Mouse (Mus musculus) MEL (cell line): ENCODE results near the gene Tlk2. TPM values are rescaled to one million over a fixed set of nuclear protein-coding genes. Genes with fewer than 3 reads are reported as not detected.

ENCODE experiments used
- DNase-seq: peaks from one replicate; pipeline ENCODE4 v3.0.0; 2011; ENCODE audit warnings: low read depth, low spot score
- H3K27ac ChIP-seq: 2 replicates; pipeline ENCODE4 v1.5.1; 2012; ENCODE audit warnings: low read depth, mild to moderate bottlenecking, control low read depth, low read length, moderate library complexity; ENCODE audit not compliant: control insufficient read depth
- H3K27me3 ChIP-seq, 2 experiments: fragments of 150-350 bp in 1 of 2; sonication (generic) in 1 of 2; 2 replicates each; pipeline ENCODE4 v1.6.1; 2012; ENCODE audit warnings: low read length in 2 of 2, mild to moderate bottlenecking in 2 of 2, improper control_type of control experiment in 1 of 2, moderate library complexity in 1 of 2; ENCODE audit not compliant: insufficient read depth in 2 of 2, control insufficient read depth in 1 of 2
- H3K36me3 ChIP-seq, 2 experiments: 2 replicates each; pipeline ENCODE4 v1.6.1; 2012 to 2014; ENCODE audit warnings: low read length in 2 of 2, improper control_type of control experiment in 1 of 2, inconsistent platforms in 1 of 2, mild to moderate bottlenecking in 1 of 2; ENCODE audit not compliant: insufficient read depth in 2 of 2, control insufficient read depth in 1 of 2
- H3K4me1 ChIP-seq, 2 experiments: fragments of 150-350 bp in 1 of 2; sonication (generic) in 1 of 2; 2 replicates each; pipeline ENCODE4 v1.6.1; 2012; ENCODE audit warnings: low read length in 2 of 2, improper control_type of control experiment in 1 of 2, mild to moderate bottlenecking in 1 of 2; ENCODE audit not compliant: insufficient read depth in 2 of 2, control insufficient read depth in 1 of 2
- H3K4me3 ChIP-seq, 2 experiments: fragments of 150-350 bp in 1 of 2; sonication (generic) in 1 of 2; 2 replicates each; pipeline ENCODE4 v1.5.1; 2012; ENCODE audit warnings: low read depth in 2 of 2, low read length in 2 of 2, mild to moderate bottlenecking in 2 of 2, moderate library complexity in 2 of 2, control low read depth in 1 of 2, improper control_type of control experiment in 1 of 2; ENCODE audit not compliant: control insufficient read depth in 1 of 2, insufficient read depth in 1 of 2
- H3K79me2 ChIP-seq: 2 replicates; pipeline ENCODE4 v1.6.1; 2012; ENCODE audit warnings: mild to moderate bottlenecking, low read length, moderate library complexity; ENCODE audit not compliant: control insufficient read depth, poor library complexity, insufficient read depth
- H3K9ac ChIP-seq: 2 replicates; pipeline ENCODE4 v1.6.1; 2012; ENCODE audit warnings: low read depth, mild to moderate bottlenecking, control low read depth, low read length, moderate library complexity; ENCODE audit not compliant: control insufficient read depth, poor library complexity, severe bottlenecking
- H3K9me3 ChIP-seq: fragments of 150-350 bp; sonication (generic); replicated peaks from 2 replicates; pipeline ENCODE4 v1.6.1; 2012; ENCODE audit warnings: mild to moderate bottlenecking, low read length, improper control_type of control experiment, moderate library complexity; ENCODE audit not compliant: insufficient read depth
- CHD1 ChIP-seq: IDR thresholded peaks from 2 replicates; pipeline ENCODE4 v1.6.1; 2012; ENCODE audit warnings: low read depth, mild to moderate bottlenecking, inconsistent platforms, low read length, improper control_type of control experiment
- CHD2 ChIP-seq: IDR thresholded peaks from 2 replicates; pipeline ENCODE4 v1.6.1; 2011; ENCODE audit warnings: low read length, improper control_type of control experiment
- CTCF ChIP-seq, 3 experiments: IDR thresholded peaks in 2 of 3; conservative IDR thresholded peaks in 1 of 3; 2 replicates each; pipeline ENCODE4 v1.5.1; 2011 to 2012; ENCODE audit warnings: low read length in 3 of 3, low read depth in 2 of 3, mild to moderate bottlenecking in 2 of 3, improper control_type of control experiment in 1 of 3, inconsistent platforms in 1 of 3, mixed read lengths in 1 of 3, moderate library complexity in 1 of 3; ENCODE audit not compliant: control insufficient read depth in 1 of 3, insufficient read depth in 1 of 3, poor library complexity in 1 of 3, severe bottlenecking in 1 of 3
- ELF1 ChIP-seq: IDR thresholded peaks from 2 replicates; pipeline ENCODE4 v1.6.1; 2014; ENCODE audit warnings: low read depth, mild to moderate bottlenecking, inconsistent platforms, low read length, improper control_type of control experiment, moderate library complexity
- EP300 ChIP-seq, 2 experiments: IDR thresholded peaks; 2 replicates each; pipeline ENCODE4 v1.6.1; 2011; ENCODE audit warnings: improper control_type of control experiment in 2 of 2, low read length in 2 of 2, low read depth in 1 of 2, mild to moderate bottlenecking in 1 of 2
- ETS1 ChIP-seq: IDR thresholded peaks from 2 replicates; pipeline ENCODE4 v1.6.1; 2012; ENCODE audit warnings: low read depth, mild to moderate bottlenecking, inconsistent platforms, low read length, improper control_type of control experiment, moderate library complexity
- GABPA ChIP-seq: IDR thresholded peaks from 2 replicates; pipeline ENCODE4 v1.6.1; 2012; ENCODE audit warnings: low read depth, mild to moderate bottlenecking, inconsistent platforms, low read length, improper control_type of control experiment, moderate library complexity
- GATA1 ChIP-seq: IDR thresholded peaks from 2 replicates; pipeline ENCODE4 v1.6.1; 2011; ENCODE audit warnings: low read depth, low read length, improper control_type of control experiment
- JUND ChIP-seq: IDR thresholded peaks from 2 replicates; pipeline ENCODE4 v1.6.1; 2011; ENCODE audit warnings: low read depth, mild to moderate bottlenecking, improper control_type of control experiment, low read length
- KAT2A ChIP-seq: conservative IDR thresholded peaks from 2 replicates; pipeline ENCODE4 v1.6.1; 2012; ENCODE audit warnings: low read depth, low read length, improper control_type of control experiment, inconsistent platforms
- MAX ChIP-seq: IDR thresholded peaks from 2 replicates; pipeline ENCODE4 v1.6.1; 2011; ENCODE audit warnings: low read length, improper control_type of control experiment
- MYB ChIP-seq: IDR thresholded peaks from 2 replicates; pipeline ENCODE4 v1.6.1; 2011; ENCODE audit warnings: mild to moderate bottlenecking, low read depth, low read length, improper control_type of control experiment
- MYC ChIP-seq: IDR thresholded peaks from 2 replicates; pipeline ENCODE4 v1.6.1; 2011; ENCODE audit warnings: low read depth, mild to moderate bottlenecking, low read length, improper control_type of control experiment, moderate library complexity
- NELFE ChIP-seq: IDR thresholded peaks from 2 replicates; pipeline ENCODE4 v1.6.1; 2011; ENCODE audit warnings: low read depth, low read length, improper control_type of control experiment
- NRF1 ChIP-seq: IDR thresholded peaks from 2 replicates; pipeline ENCODE4 v1.6.1; 2014; ENCODE audit warnings: low read depth, mild to moderate bottlenecking, inconsistent platforms, low read length, improper control_type of control experiment, moderate library complexity; ENCODE audit not compliant: poor library complexity, insufficient read depth, severe bottlenecking
- POLR2A ChIP-seq, 2 experiments: IDR thresholded peaks; 2 replicates each; pipeline ENCODE4 v1.6.1; 2011 to 2012; ENCODE audit warnings: low read length in 2 of 2, mild to moderate bottlenecking in 2 of 2, control low read depth in 1 of 2, improper control_type of control experiment in 1 of 2, low read depth in 1 of 2, moderate library complexity in 1 of 2; ENCODE audit not compliant: control insufficient read depth in 1 of 2, insufficient read depth in 1 of 2, poor library complexity in 1 of 2
- POLR2AphosphoS2 ChIP-seq: IDR thresholded peaks from 2 replicates; pipeline ENCODE4 v1.6.1; 2011; ENCODE audit warnings: low read length, improper control_type of control experiment
- POLR2AphosphoS5 ChIP-seq: IDR thresholded peaks from 2 replicates; pipeline ENCODE4 v1.6.1; 2012; ENCODE audit warnings: low read depth, borderline replicate concordance, mild to moderate bottlenecking, inconsistent platforms, low read length, moderate library complexity, mixed read lengths
- RAD21 ChIP-seq: IDR thresholded peaks from 2 replicates; pipeline ENCODE4 v1.6.1; 2011; ENCODE audit warnings: mild to moderate bottlenecking, low read depth, low read length, improper control_type of control experiment
- RCOR1 ChIP-seq: IDR thresholded peaks from 2 replicates; pipeline ENCODE4 v1.6.1; 2012; ENCODE audit warnings: low read depth, mild to moderate bottlenecking, inconsistent platforms, low read length, improper control_type of control experiment
- SIN3A ChIP-seq: IDR thresholded peaks from 2 replicates; pipeline ENCODE4 v1.6.1; 2012; ENCODE audit warnings: low read length, improper control_type of control experiment, inconsistent platforms
- SMC3 ChIP-seq: IDR thresholded peaks from 2 replicates; pipeline ENCODE4 v1.6.1; 2011; ENCODE audit warnings: low read depth, low read length, improper control_type of control experiment
- TAL1 ChIP-seq: IDR thresholded peaks from 2 replicates; pipeline ENCODE4 v1.6.1; 2012; ENCODE audit warnings: mild to moderate bottlenecking, inconsistent platforms, low read length, moderate library complexity, mixed read lengths
- TBP ChIP-seq: IDR thresholded peaks from 2 replicates; pipeline ENCODE4 v1.8.0; 2011; ENCODE audit warnings: low read depth, low read length, improper control_type of control experiment
- TCF12 ChIP-seq: IDR thresholded peaks from 2 replicates; pipeline ENCODE4 v1.6.1; 2014; ENCODE audit warnings: low read depth, mild to moderate bottlenecking, inconsistent platforms, low read length, improper control_type of control experiment, moderate library complexity
- UBTF ChIP-seq: IDR thresholded peaks from 2 replicates; pipeline ENCODE4 v1.6.1; 2012; ENCODE audit warnings: low read depth, mild to moderate bottlenecking, inconsistent platforms, low read length, improper control_type of control experiment, moderate library complexity, borderline replicate concordance; ENCODE audit not compliant: insufficient read depth
- USF1 ChIP-seq: IDR thresholded peaks from 2 replicates; pipeline ENCODE4 v1.6.1; 2014; ENCODE audit warnings: low read depth, mild to moderate bottlenecking, inconsistent platforms, low read length, improper control_type of control experiment, moderate library complexity
- ZC3H11A ChIP-seq: IDR thresholded peaks from 2 replicates; pipeline ENCODE4 v1.6.1; 2012; ENCODE audit warnings: low read depth, mild to moderate bottlenecking, inconsistent platforms, low read length, improper control_type of control experiment
- ZMIZ1 ChIP-seq: IDR thresholded peaks from 2 replicates; pipeline ENCODE4 v1.6.1; 2012; ENCODE audit warnings: low read depth, mild to moderate bottlenecking, inconsistent platforms, low read length, improper control_type of control experiment, moderate library complexity
- ZNF384 ChIP-seq: IDR thresholded peaks from 2 replicates; pipeline ENCODE4 v1.6.1; 2012; ENCODE audit warnings: low read depth, mild to moderate bottlenecking, inconsistent platforms, low read length, improper control_type of control experiment
- polyA plus RNA-seq, 2 experiments: library from polyadenylated mRNA; stranded (reverse) in 1 of 2; unstranded in 1 of 2; fragments of >175 nt in 1 of 2; fragments of >200 nt in 1 of 2; gene quantifications; 2 replicates each; pipeline versions ENCODE4 v1.2.1 to v1.2.4; 2012; ENCODE audit warnings: low replicate concordance in 2 of 2, low read depth in 1 of 2; ENCODE audit not compliant: insufficient read length in 2 of 2, insufficient read depth in 1 of 2, missing spikeins in 1 of 2
- total RNA-seq: library from RNA; depleted of rRNA; stranded (reverse); fragments of 300-350 nt; gene quantifications from 2 replicates; pipeline ENCODE4 v1.2.3, GENCODE M21; 2012

The Tlk2 gene
- total and polyA plus RNA-seq, 3 experiments, result 46.5 to 60.9 TPM; not detected in 1

DNA sequence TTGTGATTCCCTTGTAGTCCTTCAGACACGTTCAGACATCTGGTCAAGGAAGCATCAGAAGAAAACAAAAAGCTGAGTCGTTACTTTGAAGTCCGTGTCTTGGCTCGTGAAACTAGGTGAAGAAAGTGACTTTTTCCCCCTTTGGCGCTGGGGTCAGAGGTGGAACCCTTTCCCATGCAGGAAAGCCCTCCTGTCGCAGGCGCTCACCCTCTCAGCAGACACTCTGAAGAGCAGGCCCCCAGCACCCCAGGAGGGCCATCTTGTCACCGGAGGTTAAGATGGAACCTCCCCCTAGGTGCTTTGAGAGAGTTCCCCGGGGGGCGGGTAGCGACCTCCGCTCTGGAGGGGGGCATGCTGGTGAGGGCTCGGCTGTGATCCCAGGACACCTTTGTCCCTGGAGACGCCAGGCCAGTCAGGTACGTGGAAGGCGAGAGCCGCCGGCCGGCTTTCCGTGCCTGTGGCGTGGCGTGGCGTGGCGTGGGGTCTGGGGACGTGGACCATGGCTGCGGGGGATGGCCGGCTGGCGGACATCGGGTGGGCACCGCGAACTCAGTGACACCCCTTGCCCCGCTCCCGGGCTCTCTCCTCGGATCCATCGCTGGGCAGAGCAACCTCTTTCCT, 2.0 kb downstream of the Tlk2 start:
- Histone ChIP-seq H3K27me3 (no peaks in the 10 kb centered on the region), H3K27ac (peak overlapping the region; percentile 46), H3K9ac (peak overlapping the region; percentile 85), H3K4me1 (peaks cover 13 to 14% of the 10 kb centered on the region in 2 experiments), H3K79me2 (peaks cover 45% of the 10 kb centered on the region), H3K4me3 (peak overlapping the region; percentile 82 to 88), H3K36me3 (peaks cover 11 to 32% of the 10 kb centered on the region in 2 experiments), H3K9me3 (no peaks in the 10 kb centered on the region)
- TF ChIP-seq ZNF384 (no peak), CHD1 (0 out of 2 replicates have a peak, but pooled peaks have one; percentile 52), MAX (peak; percentile 29; the same call in 1 of the 2 replicates), SIN3A (peak; percentile 9; the same call in 1 of the 2 replicates)
- DNase-seq, result peak; percentile 77

DNA sequence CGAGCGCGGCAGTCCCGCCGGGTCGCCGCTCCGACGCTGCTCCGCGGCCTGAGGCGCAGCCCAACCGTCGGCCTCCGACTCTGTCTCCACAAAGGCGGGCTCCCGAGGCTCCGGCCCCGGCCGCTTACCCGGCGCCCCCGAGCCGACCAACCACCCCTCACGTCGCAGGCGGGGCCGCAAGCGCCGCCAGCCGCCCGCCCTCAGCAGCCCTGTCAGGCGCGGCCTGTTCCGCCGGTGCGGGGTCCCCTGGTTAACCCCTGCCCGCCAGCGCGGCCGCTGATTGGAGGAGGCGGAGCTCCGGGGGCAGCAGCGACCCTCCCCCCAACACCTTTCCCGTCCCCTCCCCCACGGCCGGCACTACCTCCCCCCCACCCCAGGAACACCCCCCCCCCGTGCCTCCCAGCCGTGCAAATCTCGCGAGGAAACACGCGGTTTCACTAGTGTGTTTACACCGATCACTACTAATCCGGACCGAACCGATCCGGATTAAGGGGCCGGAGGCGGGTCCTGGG, 2.6 kb downstream of the Tlk2 start:
- Histone ChIP-seq H3K4me3 (peak overlapping the region; percentile 82 to 88), H3K79me2 (peaks cover 49% of the 10 kb centered on the region), H3K9me3 (no peaks in the 10 kb centered on the region), H3K27ac (peak overlapping the region; percentile 46), H3K9ac (peak overlapping the region; percentile 100), H3K4me1 (peaks cover 13 to 14% of the 10 kb centered on the region in 2 experiments), H3K27me3 (no peaks in the 10 kb centered on the region), H3K36me3 (peaks cover 16 to 32% of the 10 kb centered on the region in 2 experiments)
- DNase-seq, result peak; percentile 96
- peak; percentile 30; the same call in 1 of the 2 replicates for TF ChIP-seq NRF1
- TF ChIP-seq POLR2AphosphoS2, result peak; percentile 58; the same call in 1 of the 2 replicates
- no peak for TF ChIP-seq TAL1
- TF ChIP-seq EP300 (IDR thresholded peaks at IDR 0.05; ENCODE audit: low read depth in 1 of 2, low read length in 2 of 2), result peak in 1 of 2 experiments; percentile 54; a peak in 2 of 4 replicates
- TF ChIP-seq TBP, result peak; percentile 20; the same call in 1 of the 2 replicates
- no peak for TF ChIP-seq CHD1
- no peak for TF ChIP-seq JUND
- no peak for TF ChIP-seq GATA1
- peak; percentile 87 for TF ChIP-seq NELFE
- peak; percentile 78 for TF ChIP-seq TCF12
- no peak for TF ChIP-seq CTCF (IDR thresholded peaks at IDR 0.05 in 2 of 3, conservative IDR thresholded peaks at IDR 0.05 in 1 of 3; ENCODE audit: control insufficient read depth in 1 of 3, insufficient read depth in 1 of 3, low read depth in 2 of 3, low read length in 3 of 3, poor library complexity in 1 of 3, severe bottlenecking in 1 of 3)
- TF ChIP-seq RAD21, result no peak
- TF ChIP-seq CHD2, result peak; percentile 86
- TF ChIP-seq RCOR1, result peak; percentile 44; the same call in 1 of the 2 replicates
- TF ChIP-seq KAT2A, result no peak; the same call in 1 of the 2 replicates
- no peak for TF ChIP-seq POLR2AphosphoS5
- TF ChIP-seq USF1, result peak; percentile 42; the same call in 1 of the 2 replicates
- TF ChIP-seq ZNF384, result no peak
- no peak for TF ChIP-seq ZC3H11A
- TF ChIP-seq ZMIZ1, result peak; percentile 91
- no peak for TF ChIP-seq MYB
- TF ChIP-seq POLR2A (IDR thresholded peaks at IDR 0.05; ENCODE audit: control insufficient read depth in 1 of 2, insufficient read depth in 1 of 2, low read depth in 1 of 2, low read length in 2 of 2, poor library complexity in 1 of 2), result peak; percentile 85 to 87
- TF ChIP-seq ELF1, result peak; percentile 60
- TF ChIP-seq MYC, result no peak
- no peak for TF ChIP-seq SMC3
- TF ChIP-seq UBTF, result no peak; the same call in 1 of the 2 replicates
- TF ChIP-seq GABPA, result no peak
- peak; percentile 61 for TF ChIP-seq ETS1
- TF ChIP-seq SIN3A, result peak; percentile 66
